Mouse (Mus musculus): Measurements from ENCODE around the gene Saxo1. TPM values are rescaled to one million over a fixed set of nuclear protein-coding genes. Genes with fewer than 3 reads are reported as not detected.

The Saxo1 gene
- polyA plus RNA-seq, 1 experiment = not detected

GRCm38 (mm10) chr4:86450468-86450867, 107.7 kb downstream of the Saxo1 start:
- Histone ChIP-seq H3K9me3 (ENCODE audit: control insufficient read depth, low read length) (no peaks in the 10 kb centered on the region), H3K27me3 (ENCODE audit: control insufficient read depth) (no peaks in the 10 kb centered on the region), H3K4me3 (replicated peaks) (no peak overlapping the region), H3K36me3 (ENCODE audit: control insufficient read depth) (no peaks in the 10 kb centered on the region), H3K4me1 (ENCODE audit: control insufficient read depth) (no peaks in the 10 kb centered on the region)
- TF ChIP-seq TAL1 (IDR thresholded peaks at IDR 0.05; ENCODE audit: low read length) (no peak), GATA1 (IDR thresholded peaks at IDR 0.05; ENCODE audit: low read length) (no peak)

GRCm38 (mm10) chr4:86436336-86436735, 121.8 kb downstream of the Saxo1 start:
- H3K4me3 ChIP-seq (replicated peaks) = no peak overlapping the region
- H3K36me3 ChIP-seq (ENCODE audit: control insufficient read depth) = no peaks in the 10 kb centered on the region
- no peaks in the 10 kb centered on the region for H3K27me3 ChIP-seq (ENCODE audit: control insufficient read depth)
- H3K9me3 ChIP-seq (ENCODE audit: control insufficient read depth, low read length) = no peaks in the 10 kb centered on the region
- no peak for TF ChIP-seq TAL1 (IDR thresholded peaks at IDR 0.05; ENCODE audit: low read length)
- no peak for TF ChIP-seq GATA1 (IDR thresholded peaks at IDR 0.05; ENCODE audit: low read length)
- no peaks in the 10 kb centered on the region for H3K4me1 ChIP-seq (ENCODE audit: control insufficient read depth)

- Histone ChIP-seq H3K9me3 (ENCODE audit: control insufficient read depth, low read length) (no peaks in the 10 kb centered on the region), H3K4me3 (replicated peaks) (no peak overlapping the region), H3K27me3 (ENCODE audit: control insufficient read depth) (no peaks in the 10 kb centered on the region), H3K4me1 (ENCODE audit: control insufficient read depth) (no peaks in the 10 kb centered on the region), H3K36me3 (ENCODE audit: control insufficient read depth) (no peaks in the 10 kb centered on the region)
- no peak for TF ChIP-seq TAL1 (IDR thresholded peaks at IDR 0.05; ENCODE audit: low read length)
- no peak for TF ChIP-seq GATA1 (IDR thresholded peaks at IDR 0.05; ENCODE audit: low read length)
These were observed 122.5 kb downstream of the Saxo1 start for GRCm38 (mm10) chr4:86435631-86436030.

GRCm38 (mm10) chr4:86428091-86428745, 129.9 kb downstream of the Saxo1 start:
- H3K4me1 ChIP-seq (ENCODE audit: control insufficient read depth) = no peaks in the 10 kb centered on the region
- no peaks in the 10 kb centered on the region for H3K36me3 ChIP-seq (ENCODE audit: control insufficient read depth)
- no peak overlapping the region for H3K4me3 ChIP-seq (replicated peaks)
- TF ChIP-seq TAL1 (IDR thresholded peaks at IDR 0.05; ENCODE audit: low read length) (no peak), GATA1 (IDR thresholded peaks at IDR 0.05; ENCODE audit: low read length) (no peak)
- no peaks in the 10 kb centered on the region for H3K9me3 ChIP-seq (ENCODE audit: control insufficient read depth, low read length)
- H3K27me3 ChIP-seq (ENCODE audit: control insufficient read depth) = no peaks in the 10 kb centered on the region

GRCm38 (mm10) chr4:86427312-86427711, 130.8 kb downstream of the Saxo1 start:
- Histone ChIP-seq H3K4me1 (ENCODE audit: control insufficient read depth) (no peaks in the 10 kb centered on the region), H3K27me3 (ENCODE audit: control insufficient read depth) (no peaks in the 10 kb centered on the region), H3K36me3 (ENCODE audit: control insufficient read depth) (no peaks in the 10 kb centered on the region), H3K9me3 (ENCODE audit: control insufficient read depth, low read length) (no peaks in the 10 kb centered on the region), H3K4me3 (replicated peaks) (no peak overlapping the region)
- TF ChIP-seq TAL1 (IDR thresholded peaks at IDR 0.05; ENCODE audit: low read length) = no peak
- no peak for TF ChIP-seq GATA1 (IDR thresholded peaks at IDR 0.05; ENCODE audit: low read length)

GRCm38 (mm10) chr4:86426549-86426948, 131.6 kb downstream of the Saxo1 start:
- Histone ChIP-seq H3K4me1 (ENCODE audit: control insufficient read depth) (no peaks in the 10 kb centered on the region), H3K9me3 (ENCODE audit: control insufficient read depth, low read length) (no peaks in the 10 kb centered on the region), H3K4me3 (replicated peaks) (no peak overlapping the region), H3K36me3 (ENCODE audit: control insufficient read depth) (no peaks in the 10 kb centered on the region), H3K27me3 (ENCODE audit: control insufficient read depth) (no peaks in the 10 kb centered on the region)
- no peak for TF ChIP-seq TAL1 (IDR thresholded peaks at IDR 0.05; ENCODE audit: low read length)
- no peak for TF ChIP-seq GATA1 (IDR thresholded peaks at IDR 0.05; ENCODE audit: low read length)

GRCm38 (mm10) chr4:86425581-86425980, 132.5 kb downstream of the Saxo1 start:
- H3K4me1 ChIP-seq (ENCODE audit: control insufficient read depth) = no peaks in the 10 kb centered on the region
- no peaks in the 10 kb centered on the region for H3K27me3 ChIP-seq (ENCODE audit: control insufficient read depth)
- no peaks in the 10 kb centered on the region for H3K9me3 ChIP-seq (ENCODE audit: control insufficient read depth, low read length)
- no peaks in the 10 kb centered on the region for H3K36me3 ChIP-seq (ENCODE audit: control insufficient read depth)
- H3K4me3 ChIP-seq (replicated peaks) = no peak overlapping the region
- TF ChIP-seq GATA1 (IDR thresholded peaks at IDR 0.05; ENCODE audit: low read length) = no peak
- no peak for TF ChIP-seq TAL1 (IDR thresholded peaks at IDR 0.05; ENCODE audit: low read length)

GRCm38 (mm10) chr4:86422586-86422985, 135.5 kb downstream of the Saxo1 start:
- Histone ChIP-seq H3K9me3 (ENCODE audit: control insufficient read depth, low read length) (no peaks in the 10 kb centered on the region), H3K27me3 (ENCODE audit: control insufficient read depth) (no peaks in the 10 kb centered on the region), H3K4me1 (ENCODE audit: control insufficient read depth) (no peaks in the 10 kb centered on the region), H3K4me3 (replicated peaks) (no peak overlapping the region), H3K36me3 (ENCODE audit: control insufficient read depth) (no peaks in the 10 kb centered on the region)
- TF ChIP-seq TAL1 (IDR thresholded peaks at IDR 0.05; ENCODE audit: low read length) (no peak), GATA1 (IDR thresholded peaks at IDR 0.05; ENCODE audit: low read length) (no peak)

- Histone ChIP-seq H3K4me3 (replicated peaks) (no peak overlapping the region), H3K9me3 (ENCODE audit: control insufficient read depth, low read length) (no peaks in the 10 kb centered on the region), H3K27me3 (ENCODE audit: control insufficient read depth) (no peaks in the 10 kb centered on the region), H3K4me1 (ENCODE audit: control insufficient read depth) (no peaks in the 10 kb centered on the region), H3K36me3 (ENCODE audit: control insufficient read depth) (no peaks in the 10 kb centered on the region)
- TF ChIP-seq GATA1 (IDR thresholded peaks at IDR 0.05; ENCODE audit: low read length) (no peak), TAL1 (IDR thresholded peaks at IDR 0.05; ENCODE audit: low read length) (no peak)
These were observed 141.6 kb downstream of the Saxo1 start for GRCm38 (mm10) chr4:86416401-86417025.
